Mouse (Mus musculus) monocyte, adult 59 days (primary cell): ENCODE results near the gene Tmem131. TPM values are rescaled to one million over a fixed set of nuclear protein-coding genes. Genes with fewer than 3 reads are reported as not detected.

Source experiments
- total RNA-seq, 2 experiments: library from RNA; stranded (reverse); gene quantifications; one replicate each; pipeline ENCODE4 v1.2.4; 2023

The Tmem131 gene
- 100 to 1,000 TPM; 116 to 125 TPM for total RNA-seq

GRCm38 (mm10) chr1:36943653-36944052 lies at the start of gene Tmem131:
Tmem131 (minus strand) TSS chr1:36943666.

DNA sequence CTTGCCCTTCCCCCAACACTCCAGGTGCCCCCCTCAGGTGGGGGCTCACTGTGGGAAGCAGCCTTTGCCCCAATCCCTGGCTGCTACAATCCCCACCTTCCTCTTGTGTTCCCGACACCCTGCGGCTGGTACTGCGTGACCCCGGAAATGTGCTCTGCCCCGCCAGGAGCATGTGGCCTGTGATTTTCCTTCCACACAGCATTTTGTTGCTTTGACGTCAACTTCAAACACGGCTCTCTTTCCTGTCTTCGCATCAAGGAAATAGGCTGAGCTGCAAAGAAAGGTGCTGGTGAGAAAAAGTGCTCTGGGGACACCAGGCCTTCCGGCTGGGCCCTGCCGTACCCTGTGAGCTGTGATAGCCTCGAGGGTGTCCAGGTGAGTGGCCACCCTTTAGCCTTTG lies 181.9 kb downstream of the Tmem131 start, which contains the start of gene Zap70:
Gene Zap70, plus strand, starts transcription at position 231 of the 400 bp plus-strand sequence.

Other genes starting within 250 kb of the Tmem131 start
- not detected for gene 4933424G06Rik, start 233.5 kb downstream of the Tmem131 start, total RNA-seq
- 10 to 100 TPM; 51.0 to 60.8 TPM for gene Actr1b, start 229.2 kb downstream of the Tmem131 start, total RNA-seq
- 1 to 10 TPM; 1.4 to 2.7 TPM for gene Zap70, start 181.9 kb downstream of the Tmem131 start, total RNA-seq
- under 1 TPM; 0.43 to 0.52 TPM for gene Vwa3b, start 82.9 kb upstream of the Tmem131 start, total RNA-seq